Mouse (Mus musculus) right cerebral cortex, postnatal 14 days (tissue): ENCODE results near the gene Parp14.
"Not testable (repeated sequence)": the region's sequence is repeated elsewhere in the genome, so short reads cannot be mapped to it uniquely, and the experiment has no call there.

Experiments used
- DNase-seq: peaks from one replicate; pipeline ENCODE4 v3.0.0; 2022

Parp14 gene

GRCm38 (mm10) chr16:35871048-35871851 lies at the start of gene Parp14:
Gene Parp14, minus strand, starts transcription at chr16:35871544.
- DNase-seq, result no peak

GRCm38 (mm10) chr16:35918721-35919543 lies 47.6 kb upstream of the Parp14 start:
- DNase-seq, result no peak

- no peak for DNase-seq
These were observed 43.0 kb upstream of the Parp14 start for GRCm38 (mm10) chr16:35914301-35914700.

GRCm38 (mm10) chr16:35913526-35913925 lies 42.2 kb upstream of the Parp14 start:
- DNase-seq, result no peak

- DNase-seq, result no peak
These were observed 40.1 kb upstream of the Parp14 start for GRCm38 (mm10) chr16:35911449-35911848.

GRCm38 (mm10) chr16:35907432-35908201 lies 36.3 kb upstream of the Parp14 start:
- DNase-seq, result no peak

- DNase-seq, result no peak
These were observed 35.5 kb upstream of the Parp14 start for GRCm38 (mm10) chr16:35906887-35907286.

GRCm38 (mm10) chr16:35905819-35906485 lies 34.6 kb upstream of the Parp14 start:
- DNase-seq, result no peak

GRCm38 (mm10) chr16:35905355-35905754 lies 34.0 kb upstream of the Parp14 start:
- no peak for DNase-seq

- DNase-seq, result no peak
These were observed 32.9 kb upstream of the Parp14 start for GRCm38 (mm10) chr16:35904121-35904736.

- no peak for DNase-seq
These were observed 31.8 kb upstream of the Parp14 start for GRCm38 (mm10) chr16:35903014-35903640.

GRCm38 (mm10) chr16:35900541-35900940 lies 29.2 kb upstream of the Parp14 start:
- no peak for DNase-seq

GRCm38 (mm10) chr16:35894997-35895396 lies 23.7 kb upstream of the Parp14 start:
- DNase-seq, result no peak

- not testable (repeated sequence) for DNase-seq
These were observed 20.3 kb upstream of the Parp14 start for GRCm38 (mm10) chr16:35891603-35892002.

- no peak for DNase-seq
These were observed 19.3 kb upstream of the Parp14 start for GRCm38 (mm10) chr16:35890645-35891044.

GRCm38 (mm10) chr16:35888910-35889309 lies 17.6 kb upstream of the Parp14 start:
- DNase-seq, result no peak

- DNase-seq, result no peak
These were observed 16.8 kb upstream of the Parp14 start for GRCm38 (mm10) chr16:35888174-35888573.

- DNase-seq, result peak; percentile 51
These were observed 3.1 kb upstream of the Parp14 start for GRCm38 (mm10) chr16:35874416-35874815.

- DNase-seq, result no peak
These were observed 1.2 kb upstream of the Parp14 start for GRCm38 (mm10) chr16:35872410-35873006.

GRCm38 (mm10) chr16:35871898-35872297 lies 554 bp upstream of the Parp14 start:
- no peak for DNase-seq

GRCm38 (mm10) chr16:35870581-35871047 lies 730 bp downstream of the Parp14 start:
- peak; percentile 15 for DNase-seq
